Mouse (Mus musculus): Measurements from ENCODE around the gene Psmd2.
"Not testable (repeated sequence)": the region's sequence is repeated elsewhere in the genome, so short reads cannot be mapped to it uniquely, and the experiment has no call there.

Gene Psmd2

GRCm38 (mm10) chr16:20653315-20653714 is 1.9 kb downstream of the Psmd2 start:
- in situ Hi-C loops (cut with MboI, MseI) = no loop called here

GRCm38 (mm10) chr16:20657661-20658060 is 6.2 kb downstream of the Psmd2 start:
- in situ Hi-C loops (cut with MboI, MseI) = no loop called here

GRCm38 (mm10) chr16:20668013-20668412 is 16.6 kb downstream of the Psmd2 start, which contains the start of gene Eif4g1:
Gene Eif4g1 (plus strand): TSS chr16:20668313.
- in situ Hi-C loops (cut with MboI, MseI) = not testable (repeated sequence)

GRCm38 (mm10) chr16:20670291-20670690 is 18.8 kb downstream of the Psmd2 start:
- in situ Hi-C loops (cut with MboI, MseI) = no loop called here

- in situ Hi-C loops (cut with MboI, MseI) = no loop called here
These were observed 20.4 kb downstream of the Psmd2 start for GRCm38 (mm10) chr16:20671886-20672285.

GRCm38 (mm10) chr16:20672500-20672902 is 21.0 kb downstream of the Psmd2 start:
- in situ Hi-C loops (cut with MboI, MseI) = no loop called here

- in situ Hi-C loops (cut with MboI, MseI) = no loop called here
These were observed 21.7 kb downstream of the Psmd2 start for GRCm38 (mm10) chr16:20672965-20673705.

GRCm38 (mm10) chr16:20673706-20674303 is 22.4 kb downstream of the Psmd2 start:
- in situ Hi-C loops (cut with MboI, MseI) = no loop called here

- in situ Hi-C loops (cut with MboI, MseI) = no loop called here
These were observed 23.8 kb downstream of the Psmd2 start for GRCm38 (mm10) chr16:20675213-20675612.

- in situ Hi-C loops (cut with MboI, MseI) = no loop called here
These were observed 25.2 kb downstream of the Psmd2 start for GRCm38 (mm10) chr16:20676702-20677101.

GRCm38 (mm10) chr16:20677380-20677779 is 25.9 kb downstream of the Psmd2 start:
- in situ Hi-C loops (cut with MboI, MseI) = no loop called here

GRCm38 (mm10) chr16:20677974-20678675 is 26.7 kb downstream of the Psmd2 start:
- in situ Hi-C loops (cut with MboI, MseI) = no loop called here

- in situ Hi-C loops (cut with MboI, MseI) = no loop called here
These were observed 39.3 kb downstream of the Psmd2 start for GRCm38 (mm10) chr16:20690774-20691173.

- in situ Hi-C loops (cut with MboI, MseI) = no loop called here
These were observed 40.2 kb downstream of the Psmd2 start for GRCm38 (mm10) chr16:20691617-20692016.

- in situ Hi-C loops (cut with MboI, MseI) = no loop called here
These were observed 41.0 kb downstream of the Psmd2 start for GRCm38 (mm10) chr16:20692241-20692965.

GRCm38 (mm10) chr16:20693111-20693701 is 41.8 kb downstream of the Psmd2 start, which contains the start of gene Fam131a:
Gene Fam131a (plus strand): TSS chr16:20693241.
- in situ Hi-C loops (cut with MboI, MseI) = no loop called here

- in situ Hi-C loops (cut with MboI, MseI) = no loop called here
These were observed 43.3 kb downstream of the Psmd2 start for GRCm38 (mm10) chr16:20694781-20695180.

GRCm38 (mm10) chr16:20695622-20696323 is 44.3 kb downstream of the Psmd2 start:
- in situ Hi-C loops (cut with MboI, MseI) = no loop called here

GRCm38 (mm10) chr16:20699266-20699665 is 47.8 kb downstream of the Psmd2 start:
- in situ Hi-C loops (cut with MboI, MseI) = no loop called here

- in situ Hi-C loops (cut with MboI, MseI) = no loop called here
These were observed 48.6 kb downstream of the Psmd2 start for GRCm38 (mm10) chr16:20700036-20700435.

GRCm38 (mm10) chr16:20701316-20701715 is 49.9 kb downstream of the Psmd2 start:
- in situ Hi-C loops (cut with MboI, MseI) = no loop called here
